Mouse (Mus musculus): Measurements from ENCODE around the gene Armc3.
"Not testable (repeated sequence)": the region's sequence is repeated elsewhere in the genome, so short reads cannot be mapped to it uniquely, and the experiment has no call there.

Gene Armc3

GRCm38 (mm10) chr2:19270709-19271120 is 71.6 kb downstream of the Armc3 start:
- DNase-seq (ENCODE audit: low read depth in 1 of 2, low spot score in 2 of 2) = no peak

GRCm38 (mm10) chr2:19274583-19274982 is 75.5 kb downstream of the Armc3 start:
- no peak for DNase-seq (ENCODE audit: low read depth in 1 of 2, low spot score in 2 of 2)

- DNase-seq (ENCODE audit: low read depth in 1 of 2, low spot score in 2 of 2) = peak; percentile 35 to 60
Measured at GRCm38 (mm10) chr2:19275602-19276539, 76.8 kb downstream of the Armc3 start.

- DNase-seq (ENCODE audit: low read depth in 1 of 2, low spot score in 2 of 2) = no peak
Measured at GRCm38 (mm10) chr2:19280331-19280730, 81.2 kb downstream of the Armc3 start.

GRCm38 (mm10) chr2:19292366-19292765 is 93.3 kb downstream of the Armc3 start:
- DNase-seq (ENCODE audit: low read depth in 1 of 2, low spot score in 2 of 2) = no peak

GRCm38 (mm10) chr2:19300345-19301089 is 101.4 kb downstream of the Armc3 start:
- peak; percentile 14 to 34 for DNase-seq (ENCODE audit: low read depth in 1 of 2, low spot score in 2 of 2)

GRCm38 (mm10) chr2:19301251-19301650 is 102.1 kb downstream of the Armc3 start:
- no peak for DNase-seq (ENCODE audit: low read depth in 1 of 2, low spot score in 2 of 2)

GRCm38 (mm10) chr2:19303087-19303486 is 104.0 kb downstream of the Armc3 start:
- DNase-seq (ENCODE audit: low read depth in 1 of 2, low spot score in 2 of 2) = not testable (repeated sequence)

GRCm38 (mm10) chr2:19310498-19310897 is 111.4 kb downstream of the Armc3 start:
- no peak for DNase-seq (ENCODE audit: low read depth in 1 of 2, low spot score in 2 of 2)

GRCm38 (mm10) chr2:19316056-19316455 is 117.0 kb downstream of the Armc3 start:
- DNase-seq (ENCODE audit: low read depth in 1 of 2, low spot score in 2 of 2) = no peak

GRCm38 (mm10) chr2:19316691-19317090 is 117.6 kb downstream of the Armc3 start:
- DNase-seq (ENCODE audit: low read depth in 1 of 2, low spot score in 2 of 2) = no peak

- not testable (repeated sequence) for DNase-seq (ENCODE audit: low read depth in 1 of 2, low spot score in 2 of 2)
Measured at GRCm38 (mm10) chr2:19317151-19317812, 118.2 kb downstream of the Armc3 start.

- DNase-seq (ENCODE audit: low read depth in 1 of 2, low spot score in 2 of 2) = no peak
Measured at GRCm38 (mm10) chr2:19318499-19318898, 119.4 kb downstream of the Armc3 start.

GRCm38 (mm10) chr2:19319284-19319683 is 120.2 kb downstream of the Armc3 start:
- no peak for DNase-seq (ENCODE audit: low read depth in 1 of 2, low spot score in 2 of 2)

- DNase-seq (ENCODE audit: low read depth in 1 of 2, low spot score in 2 of 2) = no peak
Measured at GRCm38 (mm10) chr2:19322448-19322847, 123.3 kb downstream of the Armc3 start.

- no peak for DNase-seq (ENCODE audit: low read depth in 1 of 2, low spot score in 2 of 2)
Measured at GRCm38 (mm10) chr2:19326376-19326775, 127.3 kb downstream of the Armc3 start.

GRCm38 (mm10) chr2:19327811-19328210 is 128.7 kb downstream of the Armc3 start:
- DNase-seq (ENCODE audit: low read depth in 1 of 2, low spot score in 2 of 2) = no peak

GRCm38 (mm10) chr2:19343901-19344635 is 145.0 kb downstream of the Armc3 start:
- DNase-seq (ENCODE audit: low read depth in 1 of 2, low spot score in 2 of 2) = peak in 1 of 2 experiments; percentile 19

- DNase-seq (ENCODE audit: low read depth in 1 of 2, low spot score in 2 of 2) = peak; percentile 43 to 75
Measured at GRCm38 (mm10) chr2:19344636-19345413, 145.7 kb downstream of the Armc3 start.

GRCm38 (mm10) chr2:19345414-19345964 is 146.4 kb downstream of the Armc3 start:
- no peak for DNase-seq (ENCODE audit: low read depth in 1 of 2, low spot score in 2 of 2)

Data from monocyte, adult 2 months (primary cell).